Mouse (Mus musculus) myocyte (in vitro differentiated cells): ENCODE data around the gene Fosb.

Experiments used
- POLR2A ChIP-seq: IDR thresholded peaks from one replicate; pipeline ENCODE4 v1.6.1; 2011; ENCODE audit warnings: low read depth, mild to moderate bottlenecking, control low read depth, moderate library complexity; ENCODE audit not compliant: insufficient read length
- REST ChIP-seq: IDR thresholded peaks from one replicate; pipeline ENCODE4 v1.6.1; 2011; ENCODE audit warnings: mild to moderate bottlenecking, control low read depth, moderate library complexity; ENCODE audit not compliant: insufficient read depth, insufficient read length
- USF1 ChIP-seq: IDR thresholded peaks from one replicate; pipeline ENCODE4 v1.6.1; 2011; ENCODE audit warnings: low read depth, mild to moderate bottlenecking, control low read depth, moderate library complexity

DNA sequence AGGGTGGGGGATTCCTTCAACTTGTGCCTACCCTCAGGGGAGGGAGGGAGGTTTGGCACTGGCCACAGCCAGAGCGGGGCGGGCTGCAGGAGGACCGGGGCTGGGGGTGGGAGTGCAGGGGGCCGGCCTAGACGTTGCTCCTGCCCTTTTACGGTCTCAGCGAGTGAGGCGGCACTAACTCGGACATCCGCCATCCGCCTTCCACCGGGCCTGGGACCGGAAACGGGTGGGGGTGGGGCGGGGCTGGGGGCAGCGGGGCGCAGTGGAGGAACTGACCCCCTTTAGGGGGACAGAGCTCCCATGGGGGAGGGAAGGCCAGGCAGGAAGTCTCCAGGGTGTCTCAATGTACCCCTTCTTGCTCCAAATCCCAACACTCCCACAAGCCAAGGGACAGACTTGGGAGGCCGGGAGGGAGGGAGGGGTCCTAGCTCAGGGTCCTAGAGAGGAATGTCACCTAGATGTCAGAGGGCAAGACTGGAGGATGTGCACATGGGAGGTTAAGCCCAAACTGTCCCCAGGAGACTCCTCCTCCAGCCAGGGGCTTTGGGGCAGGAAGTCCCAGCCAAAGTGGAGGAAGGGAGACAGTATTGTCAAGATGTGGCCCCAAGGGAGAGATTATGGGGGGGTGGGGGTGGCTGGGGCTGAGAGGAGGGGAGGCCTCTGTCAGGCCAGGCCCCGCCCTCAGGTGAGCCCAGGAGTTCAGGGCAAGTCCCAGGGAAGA lies 40.0 kb downstream of the Fosb start:
- TF ChIP-seq POLR2A (peak; percentile 37), REST (no peak), USF1 (no peak)
